Mouse (Mus musculus) heart, adult 8-10 months (tissue): ENCODE data around the gene Pdcl3. TPM values are rescaled to one million over a fixed set of nuclear protein-coding genes. Genes with fewer than 3 reads are reported as not detected.
A peak's percentile ranks its signal among the peaks of the same experiment; 100 is the strongest.

Experiments used
- DNase-seq: peaks from one replicate; pipeline ENCODE4 v3.0.0; 2022; ENCODE audit warnings: low spot score
- total RNA-seq, 4 experiments: library from RNA; stranded (reverse); gene quantifications; 2 replicates each; pipeline ENCODE4 v1.2.4; 2022

Pdcl3 gene
- total RNA-seq = 10 to 100 TPM; 68.3 to 84.4 (median 74.0) TPM

GRCm38 (mm10) chr1:38985308-38985707, at the start of gene Pdcl3:
Gene Pdcl3 (plus strand): TSS chr1:38985608.
- DNase-seq = no peak

DNA sequence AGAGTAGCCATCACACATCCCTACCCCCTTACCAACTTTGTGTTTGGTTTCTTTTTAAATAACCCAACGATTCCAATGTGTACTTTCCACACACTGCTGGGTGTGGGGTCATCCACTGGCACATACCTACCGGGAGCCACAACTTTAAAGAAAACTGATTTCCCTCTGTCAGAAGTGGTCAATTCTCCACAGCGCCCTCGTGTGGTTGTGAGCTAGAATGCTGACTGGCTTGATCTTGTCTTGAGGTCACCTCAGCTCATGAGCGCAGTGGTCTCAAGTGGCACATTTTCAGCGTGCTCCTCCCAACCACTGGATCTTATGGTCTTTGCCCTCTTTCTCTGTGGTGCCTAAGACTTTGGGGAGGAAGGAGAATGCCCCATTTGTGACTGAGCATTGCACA, 48.6 kb upstream of the Pdcl3 start:
- DNase-seq = no peak

DNA sequence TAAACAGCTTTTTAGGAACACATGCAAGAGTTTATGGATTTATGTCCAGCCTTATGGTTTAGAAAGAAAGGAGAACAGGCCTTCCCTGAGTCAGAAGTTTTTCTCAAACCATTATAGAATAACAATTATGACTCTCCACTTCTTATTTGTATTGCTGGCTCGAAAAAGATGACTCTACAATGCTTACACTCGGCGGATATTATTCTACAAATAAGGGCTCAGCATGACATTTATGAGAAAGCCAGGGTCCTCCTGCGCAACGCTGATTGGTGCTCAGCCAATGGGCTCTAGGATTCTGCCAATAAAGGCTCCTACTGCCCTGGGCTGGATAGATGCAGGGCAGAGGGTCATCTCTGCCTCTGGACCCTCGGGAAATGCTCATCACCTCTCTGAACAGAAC, 46.6 kb upstream of the Pdcl3 start, which contains the start of gene Nms:
Nms (plus strand) TSS at position 301 of the 400 bp plus-strand sequence.
- DNase-seq = no peak

DNA sequence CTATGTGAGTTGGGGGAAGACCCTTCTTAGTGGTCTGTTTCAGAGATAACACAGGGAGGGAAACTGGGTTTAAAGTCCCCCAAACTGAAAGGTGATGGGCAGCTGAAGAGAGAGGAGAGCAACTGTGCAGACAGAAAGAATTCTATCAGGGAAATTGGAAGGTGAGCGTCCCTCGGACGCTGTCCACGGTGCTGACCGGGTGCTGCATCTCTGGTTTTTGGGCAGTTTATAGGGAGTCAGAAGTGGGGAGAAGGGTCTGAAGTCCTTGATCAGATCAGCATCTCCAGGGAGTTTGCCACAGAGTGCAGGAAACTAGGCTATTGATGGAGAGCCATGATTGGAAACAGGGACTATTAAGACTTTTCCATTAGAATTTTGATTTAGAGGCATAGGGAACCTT, 45.8 kb upstream of the Pdcl3 start:
- no peak for DNase-seq

GRCm38 (mm10) chr1:38956457-38956856, 29.0 kb upstream of the Pdcl3 start:
- no peak for DNase-seq

- no peak for DNase-seq
Measured at GRCm38 (mm10) chr1:38969116-38969515, 16.3 kb upstream of the Pdcl3 start.

DNA sequence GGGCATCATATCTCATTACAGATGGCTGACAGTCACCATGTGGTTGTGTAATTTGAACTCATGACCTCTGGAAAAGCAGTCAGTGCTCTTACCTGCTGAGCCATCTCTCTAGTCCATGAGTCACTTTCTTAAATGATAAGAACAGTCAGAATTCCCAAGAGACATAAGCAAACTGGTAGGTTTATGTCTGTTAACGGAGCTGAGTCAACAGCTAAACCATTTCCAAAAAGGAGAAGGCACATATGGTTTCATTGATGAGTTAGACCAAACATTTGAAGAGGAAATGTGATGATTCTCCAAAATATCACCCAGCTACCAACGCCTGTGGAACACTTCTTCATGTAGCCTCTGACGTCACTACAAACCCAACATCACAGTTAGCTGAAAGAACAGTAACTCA, 13.7 kb upstream of the Pdcl3 start:
- no peak for DNase-seq

- DNase-seq = no peak
Measured at GRCm38 (mm10) chr1:38972986-38973592, 12.3 kb upstream of the Pdcl3 start.

DNA sequence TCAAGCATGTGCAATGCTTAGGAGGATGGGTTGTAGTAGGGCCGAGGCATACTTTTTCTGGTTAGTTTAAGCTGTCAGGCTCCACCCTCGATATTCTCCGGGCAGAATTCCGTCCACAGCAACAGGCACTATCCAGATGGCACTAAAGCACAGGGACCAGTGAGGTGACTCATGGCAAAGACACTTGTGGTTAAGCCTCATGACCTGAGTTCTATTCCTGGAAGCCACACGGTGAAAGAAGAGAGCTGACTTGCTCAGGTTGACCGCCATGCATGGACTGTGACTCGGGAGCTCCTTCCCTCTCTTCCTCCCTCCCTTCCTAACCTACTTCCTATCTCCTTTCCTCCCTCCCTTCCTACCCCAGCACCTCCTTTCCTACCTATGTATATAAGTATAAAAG, 5.5 kb upstream of the Pdcl3 start:
- peak; percentile 14 for DNase-seq

GRCm38 (mm10) chr1:38983870-38984269, 1.5 kb upstream of the Pdcl3 start:
- DNase-seq = no peak

DNA sequence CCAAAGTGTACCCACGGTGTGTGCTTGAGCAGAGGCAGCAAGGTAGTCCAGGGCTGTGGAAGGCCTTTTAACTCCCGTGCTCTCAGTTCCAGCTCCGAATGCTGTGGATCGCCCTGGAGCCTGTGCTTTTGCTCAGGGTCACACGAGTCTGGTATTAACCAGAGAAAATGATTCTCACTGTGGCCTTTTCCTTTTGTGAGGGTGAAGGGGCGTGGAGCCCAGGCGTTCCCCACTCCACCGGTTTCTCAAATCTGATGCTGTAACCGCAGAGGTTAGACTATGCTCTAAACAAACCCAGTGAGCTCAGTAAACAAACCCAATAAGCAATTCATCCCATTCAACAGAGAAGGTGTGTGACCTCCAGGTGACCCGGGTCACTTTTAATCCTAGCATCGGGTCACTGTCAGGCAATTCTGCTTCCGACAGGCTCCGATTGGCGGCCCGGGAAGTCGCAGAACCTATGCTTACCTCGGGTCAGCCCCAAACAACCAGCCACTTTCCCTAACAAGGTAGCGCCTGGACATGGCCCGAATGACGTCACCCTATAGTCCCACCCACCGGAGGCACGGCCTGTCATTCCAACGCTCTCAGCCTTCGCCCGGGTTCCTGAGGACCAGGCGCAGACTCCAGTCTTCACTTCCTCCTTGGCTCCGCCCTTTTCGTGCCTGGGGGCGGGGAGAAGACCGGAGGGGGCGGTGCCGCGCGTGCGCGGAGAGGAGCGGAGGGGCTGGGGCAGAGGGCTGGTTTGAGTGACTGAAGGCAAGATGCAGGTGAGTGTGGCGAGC, 1.9 kb downstream of the Pdcl3 start:
- peak; percentile 98 for DNase-seq

- no peak for DNase-seq
Measured at GRCm38 (mm10) chr1:38987865-38988211, 2.4 kb downstream of the Pdcl3 start.

DNA sequence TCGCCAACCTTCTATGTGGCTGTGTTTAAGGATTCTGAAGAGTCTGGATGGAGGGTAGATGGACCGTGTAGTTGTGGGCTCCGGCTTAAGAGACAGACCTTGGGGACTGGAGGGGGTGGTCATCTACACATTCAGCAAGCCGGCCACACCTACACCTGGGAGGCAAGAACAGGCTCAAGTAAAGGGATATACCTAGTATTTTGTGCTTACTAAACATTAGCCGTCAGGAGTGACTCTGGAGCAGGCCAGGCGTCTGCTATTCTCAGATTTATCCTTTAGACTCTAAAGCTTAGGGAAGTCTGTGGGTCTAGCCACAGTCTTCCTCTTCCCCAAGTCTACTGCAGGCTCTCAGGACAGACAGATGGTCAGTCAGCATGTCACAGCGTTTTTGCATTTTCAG, 2.9 kb downstream of the Pdcl3 start:
- DNase-seq = no peak

- no peak for DNase-seq
Measured at GRCm38 (mm10) chr1:38992365-38992764, 7.0 kb downstream of the Pdcl3 start.

DNA sequence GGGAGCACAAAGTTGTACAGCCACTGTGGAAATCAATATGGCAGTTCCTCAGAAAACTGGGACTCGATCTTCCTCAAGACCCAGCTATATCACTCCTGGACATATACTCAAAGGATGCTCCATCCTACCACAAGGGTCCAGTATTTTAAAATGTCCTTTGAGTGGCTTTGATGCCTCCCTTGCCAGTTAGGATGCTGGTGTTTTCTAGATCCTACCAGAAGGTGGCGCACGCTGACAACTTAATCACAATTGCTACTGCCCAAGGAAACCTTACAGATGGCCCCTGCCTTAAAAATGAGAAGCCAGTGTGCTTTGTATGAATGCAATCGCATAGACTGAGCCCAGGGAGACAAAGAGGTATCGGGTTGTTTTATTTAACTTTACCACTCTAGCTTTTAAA, 15.7 kb downstream of the Pdcl3 start:
- DNase-seq = peak; percentile 79

GRCm38 (mm10) chr1:39005751-39006354, 20.4 kb downstream of the Pdcl3 start:
- no peak for DNase-seq

- peak; percentile 16 for DNase-seq
Measured at GRCm38 (mm10) chr1:39006830-39007829, 21.7 kb downstream of the Pdcl3 start.

DNA sequence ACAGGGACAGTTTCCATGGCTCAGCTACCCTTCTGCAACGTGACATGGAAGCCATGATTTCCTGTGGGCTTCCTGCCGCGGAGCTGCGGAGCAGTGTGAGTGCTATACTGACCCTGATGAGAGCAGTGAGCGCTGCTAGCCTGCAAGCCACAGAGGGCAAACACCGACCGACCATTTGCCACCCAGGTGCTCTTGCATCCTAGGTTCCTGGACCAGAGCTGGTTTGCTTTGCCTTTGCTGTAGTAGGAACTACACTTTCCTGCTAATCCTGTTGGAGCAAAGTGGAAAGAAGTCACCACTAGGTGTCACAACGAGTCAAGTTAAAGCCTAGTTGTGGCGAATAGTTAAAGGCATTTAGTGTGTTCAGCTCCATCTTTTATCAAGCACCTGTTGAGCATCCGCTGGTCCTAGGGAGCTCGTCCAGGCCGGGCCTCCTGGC, 25.2 kb downstream of the Pdcl3 start:
- DNase-seq = peak; percentile 81

- no peak for DNase-seq
Measured at GRCm38 (mm10) chr1:39012576-39012975, 27.2 kb downstream of the Pdcl3 start.

GRCm38 (mm10) chr1:39013843-39014242, 28.4 kb downstream of the Pdcl3 start:
- no peak for DNase-seq

GRCm38 (mm10) chr1:39015529-39015928, 30.1 kb downstream of the Pdcl3 start:
- no peak for DNase-seq

GRCm38 (mm10) chr1:39017871-39018270, 32.5 kb downstream of the Pdcl3 start:
- no peak for DNase-seq
